Mouse (Mus musculus) MEL (cell line): ENCODE measurements at regions not wholly inside any gene's neighbourhood (a gene's known extent, or its start where the extent isn't known, plus 50 kb on each side); places are given as distances from the start of the nearest gene placed in this dataset.

ENCODE experiments used
- DNase-seq: peaks from one replicate; pipeline ENCODE4 v3.0.0; 2011; ENCODE audit warnings: low read depth, low spot score
- H3K27ac ChIP-seq: 2 replicates; pipeline ENCODE4 v1.5.1; 2012; ENCODE audit warnings: low read depth, mild to moderate bottlenecking, control low read depth, low read length, moderate library complexity; ENCODE audit not compliant: control insufficient read depth
- H3K27me3 ChIP-seq, 2 experiments: fragments of 150-350 bp in 1 of 2; sonication (generic) in 1 of 2; 2 replicates each; pipeline ENCODE4 v1.6.1; 2012; ENCODE audit warnings: low read length in 2 of 2, mild to moderate bottlenecking in 2 of 2, improper control_type of control experiment in 1 of 2, moderate library complexity in 1 of 2; ENCODE audit not compliant: insufficient read depth in 2 of 2, control insufficient read depth in 1 of 2
- H3K36me3 ChIP-seq, 2 experiments: 2 replicates each; pipeline ENCODE4 v1.6.1; 2012 to 2014; ENCODE audit warnings: low read length in 2 of 2, improper control_type of control experiment in 1 of 2, inconsistent platforms in 1 of 2, mild to moderate bottlenecking in 1 of 2; ENCODE audit not compliant: insufficient read depth in 2 of 2, control insufficient read depth in 1 of 2
- H3K4me1 ChIP-seq, 2 experiments: fragments of 150-350 bp in 1 of 2; sonication (generic) in 1 of 2; 2 replicates each; pipeline ENCODE4 v1.6.1; 2012; ENCODE audit warnings: low read length in 2 of 2, improper control_type of control experiment in 1 of 2, mild to moderate bottlenecking in 1 of 2; ENCODE audit not compliant: insufficient read depth in 2 of 2, control insufficient read depth in 1 of 2
- H3K4me3 ChIP-seq, 2 experiments: fragments of 150-350 bp in 1 of 2; sonication (generic) in 1 of 2; 2 replicates each; pipeline ENCODE4 v1.5.1; 2012; ENCODE audit warnings: low read depth in 2 of 2, low read length in 2 of 2, mild to moderate bottlenecking in 2 of 2, moderate library complexity in 2 of 2, control low read depth in 1 of 2, improper control_type of control experiment in 1 of 2; ENCODE audit not compliant: control insufficient read depth in 1 of 2, insufficient read depth in 1 of 2
- H3K79me2 ChIP-seq: 2 replicates; pipeline ENCODE4 v1.6.1; 2012; ENCODE audit warnings: mild to moderate bottlenecking, low read length, moderate library complexity; ENCODE audit not compliant: control insufficient read depth, poor library complexity, insufficient read depth
- H3K9ac ChIP-seq: 2 replicates; pipeline ENCODE4 v1.6.1; 2012; ENCODE audit warnings: low read depth, mild to moderate bottlenecking, control low read depth, low read length, moderate library complexity; ENCODE audit not compliant: control insufficient read depth, poor library complexity, severe bottlenecking
- H3K9me3 ChIP-seq: fragments of 150-350 bp; sonication (generic); replicated peaks from 2 replicates; pipeline ENCODE4 v1.6.1; 2012; ENCODE audit warnings: mild to moderate bottlenecking, low read length, improper control_type of control experiment, moderate library complexity; ENCODE audit not compliant: insufficient read depth
- CHD2 ChIP-seq: IDR thresholded peaks from 2 replicates; pipeline ENCODE4 v1.6.1; 2011; ENCODE audit warnings: low read length, improper control_type of control experiment
- E2F4 ChIP-seq: IDR thresholded peaks from 2 replicates; pipeline ENCODE4 v1.6.1; 2011; ENCODE audit warnings: low read depth, low read length, improper control_type of control experiment, borderline replicate concordance
- ELF1 ChIP-seq: IDR thresholded peaks from 2 replicates; pipeline ENCODE4 v1.6.1; 2014; ENCODE audit warnings: low read depth, mild to moderate bottlenecking, inconsistent platforms, low read length, improper control_type of control experiment, moderate library complexity
- EP300 ChIP-seq, 2 experiments: IDR thresholded peaks; 2 replicates each; pipeline ENCODE4 v1.6.1; 2011; ENCODE audit warnings: improper control_type of control experiment in 2 of 2, low read length in 2 of 2, low read depth in 1 of 2, mild to moderate bottlenecking in 1 of 2
- ETS1 ChIP-seq: IDR thresholded peaks from 2 replicates; pipeline ENCODE4 v1.6.1; 2012; ENCODE audit warnings: low read depth, mild to moderate bottlenecking, inconsistent platforms, low read length, improper control_type of control experiment, moderate library complexity
- GABPA ChIP-seq: IDR thresholded peaks from 2 replicates; pipeline ENCODE4 v1.6.1; 2012; ENCODE audit warnings: low read depth, mild to moderate bottlenecking, inconsistent platforms, low read length, improper control_type of control experiment, moderate library complexity
- GATA1 ChIP-seq: IDR thresholded peaks from 2 replicates; pipeline ENCODE4 v1.6.1; 2011; ENCODE audit warnings: low read depth, low read length, improper control_type of control experiment
- JUND ChIP-seq: IDR thresholded peaks from 2 replicates; pipeline ENCODE4 v1.6.1; 2011; ENCODE audit warnings: low read depth, mild to moderate bottlenecking, improper control_type of control experiment, low read length
- KAT2A ChIP-seq: conservative IDR thresholded peaks from 2 replicates; pipeline ENCODE4 v1.6.1; 2012; ENCODE audit warnings: low read depth, low read length, improper control_type of control experiment, inconsistent platforms
- MAX ChIP-seq: IDR thresholded peaks from 2 replicates; pipeline ENCODE4 v1.6.1; 2011; ENCODE audit warnings: low read length, improper control_type of control experiment
- MAZ ChIP-seq: IDR thresholded peaks from 2 replicates; pipeline ENCODE4 v1.6.1; 2012; ENCODE audit warnings: low read depth, mild to moderate bottlenecking, inconsistent platforms, low read length, improper control_type of control experiment
- MEF2A ChIP-seq: IDR thresholded peaks from 2 replicates; pipeline ENCODE4 v1.6.1; 2014; ENCODE audit warnings: low read depth, mild to moderate bottlenecking, inconsistent platforms, low read length, improper control_type of control experiment; ENCODE audit not compliant: poor library complexity, insufficient replicate concordance, severe bottlenecking; ENCODE audit errors: extremely low read depth
- MXI1 ChIP-seq: IDR thresholded peaks from 2 replicates; pipeline ENCODE4 v1.6.1; 2011; ENCODE audit warnings: mild to moderate bottlenecking, low read depth, low read length, improper control_type of control experiment
- NRF1 ChIP-seq: IDR thresholded peaks from 2 replicates; pipeline ENCODE4 v1.6.1; 2014; ENCODE audit warnings: low read depth, mild to moderate bottlenecking, inconsistent platforms, low read length, improper control_type of control experiment, moderate library complexity; ENCODE audit not compliant: poor library complexity, insufficient read depth, severe bottlenecking
- POLR2A ChIP-seq, 2 experiments: IDR thresholded peaks; 2 replicates each; pipeline ENCODE4 v1.6.1; 2011 to 2012; ENCODE audit warnings: low read length in 2 of 2, mild to moderate bottlenecking in 2 of 2, control low read depth in 1 of 2, improper control_type of control experiment in 1 of 2, low read depth in 1 of 2, moderate library complexity in 1 of 2; ENCODE audit not compliant: control insufficient read depth in 1 of 2, insufficient read depth in 1 of 2, poor library complexity in 1 of 2
- POLR2AphosphoS5 ChIP-seq: IDR thresholded peaks from 2 replicates; pipeline ENCODE4 v1.6.1; 2012; ENCODE audit warnings: low read depth, borderline replicate concordance, mild to moderate bottlenecking, inconsistent platforms, low read length, moderate library complexity, mixed read lengths
- RAD21 ChIP-seq: IDR thresholded peaks from 2 replicates; pipeline ENCODE4 v1.6.1; 2011; ENCODE audit warnings: mild to moderate bottlenecking, low read depth, low read length, improper control_type of control experiment
- RCOR1 ChIP-seq: IDR thresholded peaks from 2 replicates; pipeline ENCODE4 v1.6.1; 2012; ENCODE audit warnings: low read depth, mild to moderate bottlenecking, inconsistent platforms, low read length, improper control_type of control experiment
- SIN3A ChIP-seq: IDR thresholded peaks from 2 replicates; pipeline ENCODE4 v1.6.1; 2012; ENCODE audit warnings: low read length, improper control_type of control experiment, inconsistent platforms
- SMC3 ChIP-seq: IDR thresholded peaks from 2 replicates; pipeline ENCODE4 v1.6.1; 2011; ENCODE audit warnings: low read depth, low read length, improper control_type of control experiment
- TAL1 ChIP-seq: IDR thresholded peaks from 2 replicates; pipeline ENCODE4 v1.6.1; 2012; ENCODE audit warnings: mild to moderate bottlenecking, inconsistent platforms, low read length, moderate library complexity, mixed read lengths
- TBP ChIP-seq: IDR thresholded peaks from 2 replicates; pipeline ENCODE4 v1.8.0; 2011; ENCODE audit warnings: low read depth, low read length, improper control_type of control experiment
- USF2 ChIP-seq, 2 experiments: IDR thresholded peaks; 2 replicates each; pipeline ENCODE4 v1.6.1; 2011 to 2012; ENCODE audit warnings: improper control_type of control experiment in 2 of 2, low read length in 2 of 2, borderline replicate concordance in 1 of 2, inconsistent platforms in 1 of 2, low read depth in 1 of 2, mild to moderate bottlenecking in 1 of 2; ENCODE audit not compliant: insufficient read depth in 1 of 2
- ZC3H11A ChIP-seq: IDR thresholded peaks from 2 replicates; pipeline ENCODE4 v1.6.1; 2012; ENCODE audit warnings: low read depth, mild to moderate bottlenecking, inconsistent platforms, low read length, improper control_type of control experiment
- ZNF384 ChIP-seq: IDR thresholded peaks from 2 replicates; pipeline ENCODE4 v1.6.1; 2012; ENCODE audit warnings: low read depth, mild to moderate bottlenecking, inconsistent platforms, low read length, improper control_type of control experiment

GRCm38 (mm10) chr13:102070740-102071139 is 302.7 kb upstream of the Pik3r1 start:
- DNase-seq = peak; percentile 22
- Histone ChIP-seq H3K9me3 (no peaks in the 10 kb centered on the region), H3K4me3 (no peak overlapping the region), H3K36me3 (no peaks in the 10 kb centered on the region), H3K4me1 (no peaks in the 10 kb centered on the region), H3K27me3 (no peaks in the 10 kb centered on the region), H3K79me2 (no peaks in the 10 kb centered on the region)
- TF ChIP-seq USF2 (IDR thresholded peaks at IDR 0.05; ENCODE audit: borderline replicate concordance in 1 of 2, insufficient read depth in 1 of 2, low read depth in 1 of 2, low read length in 2 of 2) (no peak), E2F4 (no peak), TAL1 (no peak), ZC3H11A (no peak), SIN3A (no peak), MAZ (no peak), RAD21 (no peak), EP300 (IDR thresholded peaks at IDR 0.05; ENCODE audit: low read depth in 1 of 2, low read length in 2 of 2) (peak in 1 of 2 experiments; percentile 21; a peak in 1 of 4 replicates), POLR2AphosphoS5 (no peak)
- TF ChIP-seq, all 39 proteins: peak for 1
- no peak overlapping the region for H3K27ac ChIP-seq
- H3K9ac ChIP-seq = no peak overlapping the region

- Histone ChIP-seq H3K79me2 (no peaks in the 10 kb centered on the region), H3K27ac (no peak overlapping the region), H3K9me3 (no peaks in the 10 kb centered on the region), H3K27me3 (no peaks in the 10 kb centered on the region), H3K4me1 (no peaks in the 10 kb centered on the region), H3K9ac (no peak overlapping the region), H3K4me3 (no peak overlapping the region), H3K36me3 (no peaks in the 10 kb centered on the region)
- DNase-seq = no peak
- no peak for TF ChIP-seq SMC3
- TF ChIP-seq RCOR1 = no peak
- TF ChIP-seq RAD21 = no peak
- no peak for TF ChIP-seq USF2 (IDR thresholded peaks at IDR 0.05; ENCODE audit: borderline replicate concordance in 1 of 2, insufficient read depth in 1 of 2, low read depth in 1 of 2, low read length in 2 of 2)
- TF ChIP-seq KAT2A = no peak
- TF ChIP-seq MAX = no peak
- no peak for TF ChIP-seq TBP
- TF ChIP-seq GABPA = no peak
- TF ChIP-seq JUND = no peak
- TF ChIP-seq NRF1 = no peak
- TF ChIP-seq ETS1 = no peak
- no peak for TF ChIP-seq MXI1
- TF ChIP-seq MEF2A = no peak
- no peak for TF ChIP-seq ELF1
- no peak for TF ChIP-seq POLR2A (IDR thresholded peaks at IDR 0.05; ENCODE audit: control insufficient read depth in 1 of 2, insufficient read depth in 1 of 2, low read depth in 1 of 2, low read length in 2 of 2, poor library complexity in 1 of 2)
- TF ChIP-seq ZNF384 = no peak
- no peak for TF ChIP-seq POLR2AphosphoS5
- no peak for TF ChIP-seq GATA1
- no peak for TF ChIP-seq CHD2
These were observed 304.3 kb upstream of the Pik3r1 start for GRCm38 (mm10) chr13:102072366-102072765.
